Mouse (Mus musculus) hindbrain, embryonic 12.5 days (tissue): ENCODE results near the gene Retreg1. TPM values are rescaled to one million over a fixed set of nuclear protein-coding genes. Genes with fewer than 3 reads are reported as not detected.

Source experiments
- ATAC-seq: fragments of 200-750 bp; cut with Nextera tagmentation; 2 replicates; pipeline ENCODE4 v1.8.0; 2017; ENCODE audit warnings: moderate TSS enrichment; ENCODE audit not compliant: low FRiP score
- H3K27ac ChIP-seq: fragments of 300-500 bp; sonication (generic); 2 replicates; pipeline ENCODE4 v1.5.1; 2016; ENCODE audit warnings: mild to moderate bottlenecking
- H3K27me3 ChIP-seq: fragments of 300-500 bp; sonication (generic); 2 replicates; pipeline ENCODE4 v1.6.1; 2016; ENCODE audit warnings: mild to moderate bottlenecking
- H3K36me3 ChIP-seq: fragments of 300-500 bp; sonication (generic); 2 replicates; pipeline ENCODE4 v1.6.1; 2016; ENCODE audit warnings: mild to moderate bottlenecking
- H3K4me1 ChIP-seq: fragments of 300-500 bp; sonication (generic); 2 replicates; pipeline ENCODE4 v1.6.1; 2016
- H3K4me2 ChIP-seq: fragments of 300-500 bp; sonication (generic); replicated peaks from 2 replicates; pipeline ENCODE4 v1.6.1; 2016; ENCODE audit warnings: mild to moderate bottlenecking
- H3K4me3 ChIP-seq: fragments of 300-500 bp; sonication (generic); 2 replicates; pipeline ENCODE4 v1.5.1; 2016; ENCODE audit warnings: mild to moderate bottlenecking
- H3K9ac ChIP-seq: fragments of 300-500 bp; sonication (generic); 2 replicates; pipeline ENCODE4 v1.6.1; 2016; ENCODE audit warnings: mild to moderate bottlenecking, moderate library complexity
- H3K9me3 ChIP-seq: fragments of 300-500 bp; sonication (generic); replicated peaks from 2 replicates; pipeline ENCODE4 v1.6.1; 2016; ENCODE audit warnings: mild to moderate bottlenecking
- WGBS: fragments of 180-500 bp; shearing (Covaris S2); methylation state at CpG from one replicate; pipeline ENCODE4 v1.1.7; 2016; 5-methylcytosine and 5-hydroxymethylcytosine counted together
- polyA plus RNA-seq: library from polyadenylated mRNA; unstranded; fragments of >200 nt; fragmentation: Nextera tagmentation; extraction: Ambion mirVana; gene quantifications from 2 replicates; pipeline ENCODE4 v1.2.1, GENCODE M21; 2016

Gene Retreg1
- polyA plus RNA-seq, 1 experiment from 2014 or later, result 4.5 TPM

DNA sequence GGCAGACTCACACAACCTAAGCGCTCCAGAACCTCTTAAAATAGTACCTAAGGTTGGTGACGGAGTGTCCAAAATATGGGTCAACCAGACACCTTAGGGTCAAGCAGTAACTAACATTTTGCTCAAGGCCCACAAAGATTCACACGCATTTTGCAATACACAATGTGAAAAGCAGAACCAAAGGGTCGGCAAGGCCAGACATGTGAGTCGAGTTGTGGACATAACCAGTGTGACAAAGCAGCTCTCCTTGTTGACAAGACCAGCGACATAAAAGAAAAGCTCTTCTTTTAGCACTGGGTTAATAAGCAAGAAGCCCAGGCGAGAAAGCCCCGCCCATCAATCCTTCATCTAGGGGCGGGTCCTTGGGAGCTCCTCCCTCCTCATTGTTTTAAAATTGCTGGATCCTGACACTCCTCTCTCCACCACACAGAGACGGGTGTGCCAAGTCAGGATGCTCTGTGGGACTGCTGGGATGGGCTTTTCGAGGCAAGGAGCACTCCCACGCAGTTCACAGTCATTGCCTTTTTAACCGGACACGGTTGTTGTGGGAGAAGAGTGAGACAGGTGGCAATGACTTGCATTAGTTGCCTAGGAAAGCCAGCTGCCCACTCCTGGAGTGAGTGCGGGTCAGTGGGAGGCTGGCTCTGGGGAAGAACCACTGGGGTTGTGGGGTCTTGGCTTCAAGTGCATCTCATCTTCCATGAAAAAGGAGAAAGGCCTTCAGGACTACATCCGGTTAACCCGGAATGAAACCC lies 7.9 kb upstream of the Retreg1 start:
- H3K4me3 ChIP-seq, result no peak overlapping the region
- H3K4me1 ChIP-seq, result no peaks in the 10 kb centered on the region
- no peaks in the 10 kb centered on the region for H3K36me3 ChIP-seq
- WGBS, result 86% methylated on average over 17 of the region's 17 CpGs
- no peak overlapping the region for H3K9ac ChIP-seq
- H3K27ac ChIP-seq, result no peak overlapping the region
- 0 out of 2 replicates have a peak, but pooled peaks cover 9% of the 10 kb centered on the region for H3K9me3 ChIP-seq
- no peak for ATAC-seq
- no peaks in the 10 kb centered on the region for H3K27me3 ChIP-seq
- H3K4me2 ChIP-seq, result no peak overlapping the region

DNA sequence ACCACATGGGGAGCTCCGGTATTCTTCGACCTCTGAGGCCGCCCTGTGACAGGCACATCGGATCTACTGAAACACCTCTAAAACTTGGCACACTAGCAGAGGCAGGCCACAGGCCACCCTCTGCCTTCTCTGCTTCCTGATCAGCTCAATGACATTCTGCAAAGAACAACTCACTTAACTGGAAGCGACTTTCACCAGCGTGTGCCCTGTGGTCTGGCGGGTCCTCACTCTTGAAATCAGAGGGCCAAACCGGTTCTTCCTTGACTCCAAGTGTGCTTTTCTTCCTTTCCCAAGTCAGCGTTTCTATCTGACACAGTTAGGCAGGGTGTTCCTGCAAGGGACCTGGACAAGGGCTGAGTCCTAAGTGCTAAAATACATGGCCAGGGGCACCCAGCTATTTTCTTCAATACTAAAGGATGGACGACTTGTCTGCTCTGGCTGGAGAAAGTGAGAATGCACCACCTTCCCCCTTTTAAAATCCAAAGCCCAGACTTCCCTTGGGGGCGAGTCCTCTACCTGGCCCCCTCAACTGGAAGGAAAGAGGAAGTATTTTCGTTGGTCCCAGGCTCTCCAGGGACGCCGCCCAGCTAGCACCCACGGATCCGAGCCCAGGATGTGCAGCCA lies 406 bp upstream of the Retreg1 start:
- 12% methylated on average over 16 of the region's 16 CpGs for WGBS
- H3K4me2 ChIP-seq, result peak overlapping the region; percentile 98

DNA sequence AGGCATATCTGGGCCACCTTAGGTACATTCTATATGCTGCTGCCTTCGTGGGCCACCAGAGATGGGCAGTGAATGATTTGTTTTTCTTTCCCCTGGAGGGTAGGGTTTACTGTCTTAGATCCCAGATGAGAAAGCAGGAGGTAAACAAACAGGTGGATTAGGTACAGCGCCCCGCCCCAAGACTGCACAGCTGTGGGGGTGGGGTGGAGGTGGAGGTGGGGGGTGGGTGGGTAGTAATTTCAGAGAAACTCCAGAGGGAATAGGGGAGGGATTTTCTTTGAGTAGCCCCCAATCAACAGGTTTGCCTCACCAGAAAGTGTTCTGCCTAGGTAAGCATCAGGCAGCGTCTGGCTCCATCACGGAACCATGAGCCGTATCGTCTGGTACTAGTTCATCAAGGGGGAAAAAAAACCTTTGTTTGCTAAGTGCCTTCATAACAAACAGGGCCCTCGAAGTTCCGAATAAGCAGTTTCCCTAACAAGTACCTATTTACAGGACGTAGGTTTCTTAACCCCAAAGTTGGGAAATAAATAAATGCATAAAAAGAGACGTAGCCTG lies 1.1 kb downstream of the Retreg1 start:
- H3K4me1 ChIP-seq, result peaks cover 10% of the 10 kb centered on the region
- ATAC-seq, result no peak
- H3K9ac ChIP-seq, result no peak overlapping the region
- WGBS, result 18% methylated on average over 11 of the region's 11 CpGs
- no peaks in the 10 kb centered on the region for H3K36me3 ChIP-seq
- peak overlapping the region; percentile 98 for H3K4me2 ChIP-seq
- no peaks in the 10 kb centered on the region; the same call in 1 of the 2 replicates for H3K9me3 ChIP-seq
- peaks cover 24% of the 10 kb centered on the region for H3K27me3 ChIP-seq
- H3K4me3 ChIP-seq, result peak overlapping the region; percentile 78
- no peak overlapping the region for H3K27ac ChIP-seq

More for the DNA sequence above, 406 bp upstream of the Retreg1 start:
- H3K9me3 ChIP-seq, result peaks cover 4% of the 10 kb centered on the region; the same call in 1 of the 2 replicates
- peak; percentile 53; the same call in 1 of the 2 replicates for ATAC-seq
- peaks cover 24% of the 10 kb centered on the region for H3K27me3 ChIP-seq
- peak overlapping the region; percentile 78 for H3K4me3 ChIP-seq
- H3K36me3 ChIP-seq, result no peaks in the 10 kb centered on the region
- H3K4me1 ChIP-seq, result peaks cover 10% of the 10 kb centered on the region
- peak overlapping the region; percentile 23; the same call in 1 of the 2 replicates for H3K27ac ChIP-seq
- H3K9ac ChIP-seq, result peak overlapping the region; percentile 83

GRCm38 (mm10) chr15:25844771-25845170 lies 1.8 kb downstream of the Retreg1 start:
- ATAC-seq, result no peak
- Histone ChIP-seq H3K27me3 (peaks cover 24% of the 10 kb centered on the region), H3K9ac (no peak overlapping the region), H3K36me3 (no peaks in the 10 kb centered on the region), H3K4me3 (no peak overlapping the region), H3K27ac (no peak overlapping the region), H3K9me3 (no peaks in the 10 kb centered on the region; the same call in 1 of the 2 replicates), H3K4me1 (peaks cover 10% of the 10 kb centered on the region), H3K4me2 (no peak overlapping the region)
- WGBS, result 56% methylated on average over 4 of the region's 4 CpGs

- Histone ChIP-seq H3K9ac (no peak overlapping the region), H3K4me1 (peaks cover 7% of the 10 kb centered on the region), H3K27ac (no peak overlapping the region), H3K9me3 (no peaks in the 10 kb centered on the region; the same call in 1 of the 2 replicates), H3K27me3 (peaks cover 10% of the 10 kb centered on the region; the same call in 1 of the 2 replicates), H3K36me3 (no peaks in the 10 kb centered on the region), H3K4me3 (no peak overlapping the region), H3K4me2 (no peak overlapping the region)
- ATAC-seq, result no peak
- WGBS, result 93% methylated on average over 1 of the region's 1 CpGs
Observed at GRCm38 (mm10) chr15:25847576-25848168, 4.7 kb downstream of the Retreg1 start.

GRCm38 (mm10) chr15:25850552-25850951 lies 7.6 kb downstream of the Retreg1 start:
- WGBS, result 76% methylated on average over 11 of the region's 11 CpGs
- H3K9me3 ChIP-seq, result no peaks in the 10 kb centered on the region; the same call in 1 of the 2 replicates
- H3K4me2 ChIP-seq, result no peak overlapping the region
- H3K4me3 ChIP-seq, result no peak overlapping the region
- peaks cover 2% of the 10 kb centered on the region; the same call in 1 of the 2 replicates for H3K4me1 ChIP-seq
- no peak for ATAC-seq
- no peaks in the 10 kb centered on the region for H3K36me3 ChIP-seq
- no peaks in the 10 kb centered on the region for H3K27me3 ChIP-seq
- no peak overlapping the region for H3K9ac ChIP-seq
- no peak overlapping the region for H3K27ac ChIP-seq

GRCm38 (mm10) chr15:25854270-25854904 lies 11.4 kb downstream of the Retreg1 start:
- no peaks in the 10 kb centered on the region for H3K27me3 ChIP-seq
- H3K36me3 ChIP-seq, result no peaks in the 10 kb centered on the region
- H3K4me3 ChIP-seq, result no peak overlapping the region
- no peak for ATAC-seq
- H3K27ac ChIP-seq, result no peak overlapping the region
- no peak overlapping the region for H3K4me2 ChIP-seq
- 68% methylated on average over 18 of the region's 18 CpGs for WGBS
- no peak overlapping the region for H3K9ac ChIP-seq
- peaks cover 3% of the 10 kb centered on the region; the same call in 1 of the 2 replicates for H3K4me1 ChIP-seq
- no peaks in the 10 kb centered on the region for H3K9me3 ChIP-seq

DNA sequence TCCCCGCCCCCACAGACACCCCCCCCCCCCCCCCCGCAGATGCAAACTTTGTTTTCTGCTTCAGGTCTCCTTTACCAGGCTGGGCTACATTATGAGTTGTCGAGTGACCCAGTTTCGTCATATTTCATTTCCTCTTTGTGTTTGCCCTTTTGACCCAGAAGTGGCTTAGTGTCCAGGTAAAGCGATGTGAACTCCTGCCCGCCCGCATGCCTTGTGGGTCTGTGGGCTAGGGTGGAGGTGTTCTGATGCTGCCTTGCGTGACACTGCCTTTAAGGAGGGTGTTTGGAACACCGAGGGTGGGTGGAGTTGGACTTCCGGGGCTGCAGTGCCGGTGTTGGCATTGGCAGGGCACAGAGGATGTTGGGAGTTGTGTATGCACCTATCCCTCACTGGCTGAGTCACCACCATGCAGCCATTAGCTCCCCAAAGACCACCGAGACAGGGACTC lies 15.7 kb downstream of the Retreg1 start:
- H3K27ac ChIP-seq, result no peak overlapping the region
- peaks cover 3% of the 10 kb centered on the region; the same call in 1 of the 2 replicates for H3K4me1 ChIP-seq
- H3K4me2 ChIP-seq, result no peak overlapping the region
- H3K27me3 ChIP-seq, result no peaks in the 10 kb centered on the region
- no peaks in the 10 kb centered on the region for H3K36me3 ChIP-seq
- no peak for ATAC-seq
- no peak overlapping the region for H3K4me3 ChIP-seq
- no peaks in the 10 kb centered on the region for H3K9me3 ChIP-seq
- 80% methylated on average over 11 of the region's 12 CpGs for WGBS
- no peak overlapping the region for H3K9ac ChIP-seq

GRCm38 (mm10) chr15:25859469-25859868 lies 16.5 kb downstream of the Retreg1 start:
- Histone ChIP-seq H3K4me2 (no peak overlapping the region), H3K9me3 (no peaks in the 10 kb centered on the region), H3K4me3 (no peak overlapping the region), H3K27ac (no peak overlapping the region), H3K27me3 (no peaks in the 10 kb centered on the region), H3K4me1 (peaks cover 3% of the 10 kb centered on the region; the same call in 1 of the 2 replicates), H3K9ac (no peak overlapping the region), H3K36me3 (no peaks in the 10 kb centered on the region)
- 57% methylated on average over 3 of the region's 3 CpGs for WGBS
- ATAC-seq, result no peak

- Histone ChIP-seq H3K9me3 (no peaks in the 10 kb centered on the region), H3K4me2 (no peak overlapping the region), H3K36me3 (no peaks in the 10 kb centered on the region), H3K27ac (no peak overlapping the region), H3K9ac (no peak overlapping the region), H3K4me1 (0 out of 2 replicates have a peak, but pooled peaks cover 2% of the 10 kb centered on the region), H3K27me3 (no peaks in the 10 kb centered on the region), H3K4me3 (no peak overlapping the region)
- 84% methylated on average over 7 of the region's 7 CpGs for WGBS
- ATAC-seq, result no peak
Observed at GRCm38 (mm10) chr15:25861900-25862299, 18.9 kb downstream of the Retreg1 start.

DNA sequence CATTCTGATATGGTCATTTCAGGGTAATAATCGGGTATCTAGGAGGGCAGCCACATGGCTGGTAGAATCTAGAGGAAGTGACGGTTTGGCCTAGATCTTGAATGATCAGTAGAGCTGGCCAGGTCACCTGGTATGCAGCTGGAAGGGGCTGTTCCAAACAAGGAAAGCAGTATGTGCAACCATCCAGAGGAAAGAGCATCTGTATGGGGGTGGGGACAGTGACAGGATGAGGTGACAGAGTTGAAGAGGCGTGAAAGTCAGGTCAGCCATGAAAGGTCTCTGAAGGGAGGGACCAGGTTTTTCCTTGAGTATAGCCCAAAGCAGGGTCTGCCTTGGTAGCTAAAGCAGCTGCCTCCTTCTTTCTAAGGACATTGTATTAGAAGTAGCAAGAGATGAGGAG lies 22.6 kb downstream of the Retreg1 start:
- H3K36me3 ChIP-seq, result no peaks in the 10 kb centered on the region
- WGBS, result 91% methylated on average over 3 of the region's 3 CpGs
- H3K4me3 ChIP-seq, result no peak overlapping the region
- no peaks in the 10 kb centered on the region for H3K4me1 ChIP-seq
- H3K27me3 ChIP-seq, result no peaks in the 10 kb centered on the region
- no peak overlapping the region for H3K27ac ChIP-seq
- no peak overlapping the region for H3K9ac ChIP-seq
- no peak overlapping the region for H3K4me2 ChIP-seq
- ATAC-seq, result no peak
- H3K9me3 ChIP-seq, result no peaks in the 10 kb centered on the region
